Mouse (Mus musculus) forebrain, embryonic 11.5 days (tissue): ENCODE measurements around the gene Lenep. TPM values are rescaled to one million over a fixed set of nuclear protein-coding genes. Genes with fewer than 3 reads are reported as not detected.

ENCODE experiments used
- ATAC-seq: fragments of 200-750 bp; cut with Nextera tagmentation; replicated peaks from 2 replicates; pipeline ENCODE4 v1.8.0; 2017; ENCODE audit warnings: moderate TSS enrichment; ENCODE audit not compliant: low FRiP score
- DNase-seq: peaks from one replicate; pipeline ENCODE4 v3.0.0-alpha.2; 2017; ENCODE audit warnings: low spot score
- H3K27ac ChIP-seq: fragments of 300-500 bp; sonication (generic); 2 replicates; pipeline ENCODE4 v1.5.1; 2014; ENCODE audit warnings: low read depth, low read length
- H3K27me3 ChIP-seq: fragments of 300-500 bp; sonication (generic); 2 replicates; pipeline ENCODE4 v1.6.1; 2014; ENCODE audit warnings: mild to moderate bottlenecking, low read length, mixed read lengths; ENCODE audit not compliant: control insufficient read depth, insufficient read depth
- H3K36me3 ChIP-seq: fragments of 300-500 bp; sonication (generic); 2 replicates; pipeline ENCODE4 v1.6.1; 2014; ENCODE audit warnings: mild to moderate bottlenecking, low read length, moderate library complexity, mixed read lengths; ENCODE audit not compliant: control insufficient read depth, insufficient read depth
- H3K4me1 ChIP-seq: fragments of 300-500 bp; sonication (generic); replicated peaks from 2 replicates; pipeline ENCODE4 v1.6.1; 2014; ENCODE audit warnings: low read length, mixed read lengths; ENCODE audit not compliant: control insufficient read depth, insufficient read depth
- H3K4me2 ChIP-seq: fragments of 300-500 bp; sonication (generic); 2 replicates; pipeline ENCODE4 v1.6.1; 2014; ENCODE audit warnings: low read depth, mild to moderate bottlenecking, low read length, moderate library complexity, mixed read lengths; ENCODE audit not compliant: severe bottlenecking
- H3K4me3 ChIP-seq: fragments of 300-500 bp; sonication (generic); 2 replicates; pipeline ENCODE4 v1.5.1; 2014; ENCODE audit warnings: low read depth, low read length
- H3K9ac ChIP-seq: fragments of 300-500 bp; sonication (generic); 2 replicates; pipeline ENCODE4 v1.6.1; 2014; ENCODE audit warnings: low read length
- H3K9me3 ChIP-seq: fragments of 300-500 bp; sonication (generic); 2 replicates; pipeline ENCODE4 v1.6.1; 2016; ENCODE audit warnings: low read length, mixed read lengths; ENCODE audit not compliant: control insufficient read depth
- WGBS: fragments of 180-500 bp; shearing (Covaris S2); extraction: QIAGEN DNeasy Blood & Tissue Kit; methylation state at CpG from one replicate; pipeline ENCODE4 v1.1.7; 2014; 5-methylcytosine and 5-hydroxymethylcytosine counted together
- polyA plus RNA-seq: library from polyadenylated mRNA; unstranded; fragments of >200 nt; fragmentation: Nextera tagmentation; extraction: Ambion mirVana; gene quantifications from 2 replicates; pipeline ENCODE4 v1.2.1, GENCODE M21; 2014

The Lenep gene
- polyA plus RNA-seq: 0.91 and 1.9 TPM in 2 replicates

DNA sequence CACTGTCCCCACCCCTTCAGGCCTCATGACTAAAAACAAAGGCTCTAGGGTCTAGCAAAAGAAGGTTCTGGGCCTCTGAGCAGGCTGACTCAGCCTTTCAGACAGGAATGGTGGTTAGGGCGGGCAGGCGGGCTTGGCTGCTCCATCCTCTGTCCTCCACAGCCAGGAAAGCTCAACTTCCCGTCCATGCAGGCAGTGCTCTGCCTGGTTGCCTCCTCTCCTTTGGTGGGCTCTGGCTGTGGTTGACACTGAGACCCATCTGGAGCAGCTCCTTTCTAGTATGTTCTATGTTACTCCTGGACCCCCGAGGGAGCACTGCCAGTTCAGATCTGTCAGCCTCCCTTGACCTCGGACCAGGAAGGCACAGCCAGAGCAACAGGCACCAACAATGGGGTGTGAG, at the start of gene Lenep:
TSS of gene Lenep (minus strand) at position 101 of the 400 bp plus-strand sequence.
- DNase-seq (no peak), ATAC-seq (no peak)
- Histone ChIP-seq H3K4me2 (no peak within 1 kb of the TSS), H3K9me3 (no peaks in the 10 kb centered on the region), H3K4me1 (no peaks in the 10 kb centered on the region), H3K9ac (no peak within 1 kb of the TSS), H3K27ac (no peak within 1 kb of the TSS), H3K27me3 (no peaks in the 10 kb centered on the region), H3K36me3 (no peaks in the 10 kb centered on the region; the same call in 1 of the 2 replicates), H3K4me3 (no peak within 1 kb of the TSS)
- 84% methylated on average over 5 of the region's 5 CpGs for WGBS

DNA sequence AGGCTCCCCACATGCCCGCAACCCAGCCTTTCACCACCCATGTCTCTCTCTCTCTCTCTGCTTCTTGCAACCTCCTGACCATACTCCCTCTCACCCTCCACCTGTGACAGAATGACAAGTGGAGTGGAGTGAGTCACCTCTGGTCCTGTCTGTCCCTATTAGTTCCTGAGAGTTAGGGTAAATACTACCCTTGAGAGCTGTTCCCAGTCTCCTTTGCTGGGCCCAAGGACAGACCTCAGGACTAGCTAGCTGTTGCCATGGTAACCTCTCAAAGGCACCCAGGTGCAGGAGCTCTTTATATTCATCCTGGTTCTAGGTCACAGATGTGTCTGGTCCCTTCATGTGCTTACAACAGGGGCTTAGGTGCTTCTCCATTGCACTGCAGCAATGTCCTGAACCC, 49.3 kb upstream of the Lenep start:
- H3K9me3 ChIP-seq: no peaks in the 10 kb centered on the region
- no peaks in the 10 kb centered on the region for H3K36me3 ChIP-seq
- no peaks in the 10 kb centered on the region for H3K4me1 ChIP-seq
- DNase-seq (no peak), ATAC-seq (no peak)
- no peak overlapping the region for H3K27ac ChIP-seq
- WGBS: 90% methylated on average over 1 of the region's 1 CpGs
- no peak overlapping the region for H3K4me2 ChIP-seq
- no peak overlapping the region for H3K9ac ChIP-seq
- no peak overlapping the region for H3K4me3 ChIP-seq
- H3K27me3 ChIP-seq: no peaks in the 10 kb centered on the region; the same call in 1 of the 2 replicates

DNA sequence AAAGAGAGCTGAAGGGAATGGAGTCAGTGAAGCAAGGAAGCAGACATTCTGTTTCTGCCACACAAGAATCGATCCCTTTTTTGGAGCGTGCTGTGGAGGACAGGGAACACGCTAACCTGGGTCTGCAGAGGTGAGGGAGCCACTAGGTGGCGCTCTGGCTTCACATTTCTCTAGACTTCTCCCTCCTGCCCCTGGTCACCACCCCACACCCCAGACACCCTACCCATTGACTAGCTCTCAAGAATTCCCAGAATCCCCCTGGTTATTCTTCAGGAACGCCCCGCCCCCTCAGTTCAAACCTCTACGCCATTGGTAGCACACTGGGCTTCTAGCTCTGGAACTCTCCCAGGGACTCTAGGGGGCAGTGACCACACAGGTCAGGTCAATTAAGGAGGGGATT, 46.9 kb upstream of the Lenep start:
- no peak for ATAC-seq

GRCm38 (mm10) chr3:89448720-89449537, 46.3 kb upstream of the Lenep start:
- no peak for ATAC-seq
- H3K36me3 ChIP-seq: no peaks in the 10 kb centered on the region
- no peaks in the 10 kb centered on the region for H3K27me3 ChIP-seq
- 76% methylated on average over 13 of the region's 13 CpGs for WGBS
- H3K9me3 ChIP-seq: no peaks in the 10 kb centered on the region
- H3K27ac ChIP-seq: no peak overlapping the region
- no peak for DNase-seq
- no peak overlapping the region for H3K9ac ChIP-seq
- no peak overlapping the region for H3K4me2 ChIP-seq
- no peaks in the 10 kb centered on the region for H3K4me1 ChIP-seq
- no peak overlapping the region for H3K4me3 ChIP-seq

More for the DNA sequence above, 46.9 kb upstream of the Lenep start:
- H3K27me3 ChIP-seq: no peaks in the 10 kb centered on the region; the same call in 1 of the 2 replicates
- no peak overlapping the region for H3K9ac ChIP-seq
- WGBS: 44% methylated on average over 7 of the region's 7 CpGs
- H3K36me3 ChIP-seq: no peaks in the 10 kb centered on the region
- H3K9me3 ChIP-seq: no peaks in the 10 kb centered on the region
- no peaks in the 10 kb centered on the region for H3K4me1 ChIP-seq
- H3K4me3 ChIP-seq: no peak overlapping the region
- H3K4me2 ChIP-seq: no peak overlapping the region
- DNase-seq: peak; percentile 83
- H3K27ac ChIP-seq: no peak overlapping the region

DNA sequence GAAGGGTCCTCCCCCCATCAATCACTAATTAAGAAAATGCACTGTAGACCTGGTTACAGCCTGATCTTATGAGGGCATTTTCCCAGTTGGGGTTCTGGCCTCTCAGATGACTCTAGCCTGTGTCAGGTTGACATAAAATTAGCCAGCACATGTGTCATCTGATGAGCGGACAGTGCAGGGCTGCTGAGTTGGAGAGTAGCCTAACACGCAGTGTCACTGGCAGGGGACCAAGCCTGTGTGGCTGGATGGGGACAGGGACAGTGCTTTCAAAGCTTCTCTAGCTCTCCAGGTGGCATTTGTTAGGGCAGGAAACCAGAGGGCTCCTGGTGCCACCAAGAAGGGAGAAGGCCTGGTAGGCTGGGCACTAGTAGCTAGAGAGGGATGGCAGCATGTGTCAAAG, 38.1 kb upstream of the Lenep start:
- Histone ChIP-seq H3K4me3 (no peak overlapping the region), H3K27ac (no peak overlapping the region), H3K9me3 (no peaks in the 10 kb centered on the region), H3K4me1 (peaks cover 4% of the 10 kb centered on the region; the same call in 1 of the 2 replicates), H3K36me3 (no peaks in the 10 kb centered on the region), H3K27me3 (no peaks in the 10 kb centered on the region), H3K4me2 (no peak overlapping the region), H3K9ac (no peak overlapping the region)
- DNase-seq (no peak), ATAC-seq (no peak)
- WGBS: 97% methylated on average over 2 of the region's 2 CpGs

DNA sequence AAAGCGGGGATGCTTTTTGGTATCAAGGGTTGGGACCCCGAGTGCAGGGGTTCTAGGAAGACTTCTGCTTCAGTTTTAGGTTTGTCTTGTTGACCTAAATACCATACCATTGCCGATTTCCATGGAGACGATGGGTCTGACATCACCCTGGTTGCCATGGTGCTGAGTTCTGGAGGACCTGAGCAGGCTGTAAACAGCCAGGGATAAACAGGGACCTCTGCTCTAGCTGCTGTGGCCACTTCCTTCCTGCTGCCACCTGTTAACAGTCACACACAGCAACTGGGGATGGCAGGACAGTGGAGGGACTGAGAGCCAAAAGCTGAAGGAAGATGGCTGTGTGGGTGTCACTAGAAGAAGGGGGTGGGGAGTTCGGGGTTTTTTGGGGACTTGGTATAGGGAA, 34.7 kb upstream of the Lenep start:
- H3K27me3 ChIP-seq: no peaks in the 10 kb centered on the region
- H3K36me3 ChIP-seq: peaks cover 4% of the 10 kb centered on the region
- ATAC-seq: no peak
- WGBS: 25% methylated on average over 5 of the region's 5 CpGs
- no peaks in the 10 kb centered on the region for H3K9me3 ChIP-seq
- H3K4me2 ChIP-seq: peak overlapping the region; percentile 63
- H3K4me3 ChIP-seq: peak overlapping the region; percentile 30
- H3K27ac ChIP-seq: no peak overlapping the region
- H3K4me1 ChIP-seq: peaks cover 8% of the 10 kb centered on the region; the same call in 1 of the 2 replicates
- DNase-seq: no peak
- peak overlapping the region; percentile 41 for H3K9ac ChIP-seq

- peak; percentile 90 for DNase-seq
- peak within 1 kb of the TSS; percentile 63 for H3K4me2 ChIP-seq
These were observed 33.9 kb upstream of the Lenep start, which contains the start of gene Pbxip1 for GRCm38 (mm10) chr3:89436176-89437113. Pbxip1 (plus strand) TSS chr3:89436706.

DNA sequence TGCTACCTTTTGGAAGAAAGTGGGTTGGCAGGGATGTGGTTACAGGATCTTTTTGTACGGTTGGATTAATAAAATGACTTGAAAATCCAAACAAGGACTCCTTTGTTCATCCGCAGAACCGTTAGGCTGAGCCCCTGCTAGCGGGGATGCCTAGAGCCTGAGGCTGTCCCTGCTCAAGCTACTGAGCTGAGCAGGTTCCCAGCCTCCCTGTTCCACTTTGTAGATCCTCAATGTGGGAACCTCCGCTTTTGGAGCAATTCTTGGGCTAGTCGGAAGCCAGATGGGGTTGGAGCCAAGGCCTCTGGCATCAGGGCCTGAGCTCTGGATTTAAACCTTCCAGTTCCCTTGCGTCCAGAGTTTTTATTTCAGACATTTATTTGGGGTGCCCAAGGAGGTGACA, 32.4 kb upstream of the Lenep start:
- no peak overlapping the region; the same call in 1 of the 2 replicates for H3K9ac ChIP-seq
- ATAC-seq (no peak), DNase-seq (no peak)
- H3K9me3 ChIP-seq: no peaks in the 10 kb centered on the region
- H3K36me3 ChIP-seq: peaks cover 4% of the 10 kb centered on the region
- peaks cover 13% of the 10 kb centered on the region for H3K4me1 ChIP-seq
- no peak overlapping the region for H3K4me3 ChIP-seq
- no peaks in the 10 kb centered on the region for H3K27me3 ChIP-seq
- H3K27ac ChIP-seq: 0 out of 2 replicates have a peak overlapping the region, but pooled peaks have one; percentile 15
- no peak overlapping the region for H3K4me2 ChIP-seq
- 63% methylated on average over 7 of the region's 7 CpGs for WGBS

More at GRCm38 (mm10) chr3:89436176-89437113, 33.9 kb upstream of the Lenep start, which contains the start of gene Pbxip1:
- 5% methylated on average over 16 of the region's 16 CpGs for WGBS
- Histone ChIP-seq H3K9me3 (no peaks in the 10 kb centered on the region), H3K27me3 (no peaks in the 10 kb centered on the region), H3K36me3 (peaks cover 4% of the 10 kb centered on the region), H3K27ac (peak within 1 kb of the TSS; percentile 13; the same call in 1 of the 2 replicates), H3K9ac (peak within 1 kb of the TSS; percentile 41), H3K4me1 (peaks cover 8% of the 10 kb centered on the region; the same call in 1 of the 2 replicates), H3K4me3 (peak within 1 kb of the TSS; percentile 30)
- peak; percentile 76 for ATAC-seq
